Mouse (Mus musculus): ENCODE results near the gene Dnase1. TPM values are rescaled to one million over a fixed set of nuclear protein-coding genes. Genes with fewer than 3 reads are reported as not detected.

Gene Dnase1
- polyA plus RNA-seq, 1 experiment from 2014 or later, result 7.0 TPM

DNA sequence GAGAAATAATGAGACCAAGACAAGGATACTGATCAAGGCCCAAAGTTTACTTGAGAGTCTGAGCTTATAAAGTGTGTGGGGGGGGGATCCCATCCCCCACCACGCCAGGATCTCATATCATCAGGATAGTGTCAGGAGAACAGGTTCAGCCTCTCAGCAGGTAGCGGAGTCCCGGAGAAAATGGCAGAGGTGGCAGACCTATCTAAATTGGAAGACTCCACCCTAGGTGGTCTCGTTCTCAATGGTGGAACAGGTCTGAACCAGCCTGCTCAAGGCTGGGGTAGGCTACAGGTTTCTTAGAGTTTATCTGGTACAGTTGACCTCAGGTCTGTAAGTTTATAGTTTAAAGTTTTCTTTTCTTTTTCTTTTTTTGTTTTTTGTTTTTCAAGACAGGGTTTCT lies 14.0 kb upstream of the Dnase1 start:
- DNase-seq (no peak), ATAC-seq (ENCODE audit: low FRiP score, low TSS enrichment) (no peak)
- H3K4me2 ChIP-seq (ENCODE audit: low read length), result no peak overlapping the region
- no peaks in the 10 kb centered on the region for H3K36me3 ChIP-seq (ENCODE audit: control insufficient read depth, insufficient read depth, low read length)
- no peaks in the 10 kb centered on the region for H3K9me3 ChIP-seq (ENCODE audit: control insufficient read depth, low read length)
- no peaks in the 10 kb centered on the region for H3K4me1 ChIP-seq (ENCODE audit: control insufficient read depth, insufficient read depth, low read length)
- H3K9ac ChIP-seq (replicated peaks; ENCODE audit: low read length), result no peak overlapping the region
- H3K27me3 ChIP-seq (ENCODE audit: control insufficient read depth, insufficient read depth, low read length), result no peaks in the 10 kb centered on the region
- 79% methylated on average over 4 of the region's 4 CpGs for WGBS
- no peak overlapping the region for H3K4me3 ChIP-seq (replicated peaks; ENCODE audit: low read depth, low read length)
- H3K27ac ChIP-seq (replicated peaks; ENCODE audit: low read depth, low read length), result no peak overlapping the region

- ATAC-seq (ENCODE audit: low FRiP score, low TSS enrichment) (no peak), DNase-seq (no peak)
- 59% methylated on average over 1 of the region's 1 CpGs for WGBS
- no peaks in the 10 kb centered on the region for H3K4me1 ChIP-seq (ENCODE audit: control insufficient read depth, insufficient read depth, low read length)
- no peak overlapping the region for H3K4me3 ChIP-seq (replicated peaks; ENCODE audit: low read depth, low read length)
- H3K9me3 ChIP-seq (ENCODE audit: control insufficient read depth, low read length), result no peaks in the 10 kb centered on the region
- no peak overlapping the region for H3K9ac ChIP-seq (replicated peaks; ENCODE audit: low read length)
- no peaks in the 10 kb centered on the region for H3K36me3 ChIP-seq (ENCODE audit: control insufficient read depth, insufficient read depth, low read length)
- H3K27me3 ChIP-seq (ENCODE audit: control insufficient read depth, insufficient read depth, low read length), result no peaks in the 10 kb centered on the region
- no peak overlapping the region for H3K27ac ChIP-seq (replicated peaks; ENCODE audit: low read depth, low read length)
- H3K4me2 ChIP-seq (ENCODE audit: low read length), result no peak overlapping the region
These were observed 10.1 kb upstream of the Dnase1 start for GRCm38 (mm10) chr16:4026672-4027071.

DNA sequence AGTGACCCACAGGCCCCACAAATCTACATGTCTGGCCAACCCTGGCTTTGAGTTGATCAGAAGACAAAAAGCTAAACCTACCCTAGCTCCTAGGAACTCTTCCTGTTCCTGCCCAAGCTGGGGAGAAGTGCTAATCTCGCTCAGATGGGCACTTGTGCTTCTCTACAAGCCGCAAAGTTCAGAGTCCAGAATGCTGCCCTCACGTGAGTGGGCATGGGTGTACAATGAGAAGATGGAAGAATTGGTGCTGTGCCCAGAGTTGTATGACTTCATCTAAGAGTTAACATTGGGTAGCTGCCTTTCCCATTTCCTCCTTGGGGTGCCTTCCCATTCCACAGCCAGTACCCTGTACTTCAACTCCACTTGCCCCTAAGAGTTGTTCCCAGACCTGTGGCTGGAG lies 9.5 kb upstream of the Dnase1 start:
- DNase-seq (no peak), ATAC-seq (ENCODE audit: low FRiP score, low TSS enrichment) (no peak)
- no peaks in the 10 kb centered on the region for H3K36me3 ChIP-seq (ENCODE audit: control insufficient read depth, insufficient read depth, low read length)
- no peaks in the 10 kb centered on the region for H3K9me3 ChIP-seq (ENCODE audit: control insufficient read depth, low read length)
- no peaks in the 10 kb centered on the region for H3K4me1 ChIP-seq (ENCODE audit: control insufficient read depth, insufficient read depth, low read length)
- H3K9ac ChIP-seq (replicated peaks; ENCODE audit: low read length), result no peak overlapping the region
- no peaks in the 10 kb centered on the region for H3K27me3 ChIP-seq (ENCODE audit: control insufficient read depth, insufficient read depth, low read length)
- no peak overlapping the region for H3K27ac ChIP-seq (replicated peaks; ENCODE audit: low read depth, low read length)
- no peak overlapping the region for H3K4me2 ChIP-seq (ENCODE audit: low read length)
- no peak overlapping the region for H3K4me3 ChIP-seq (replicated peaks; ENCODE audit: low read depth, low read length)
- 84% methylated on average over 3 of the region's 3 CpGs for WGBS

- no peak for DNase-seq
- H3K4me3 ChIP-seq (replicated peaks; ENCODE audit: low read depth, low read length), result no peak overlapping the region
- H3K4me2 ChIP-seq (ENCODE audit: low read length), result no peak overlapping the region
- no peak overlapping the region for H3K9ac ChIP-seq (replicated peaks; ENCODE audit: low read length)
- no peaks in the 10 kb centered on the region for H3K36me3 ChIP-seq (ENCODE audit: control insufficient read depth, insufficient read depth, low read length)
- H3K27me3 ChIP-seq (ENCODE audit: control insufficient read depth, insufficient read depth, low read length), result no peaks in the 10 kb centered on the region
- whole genome bisulfite sequencing, result 70% methylated on average over 5 of the region's 5 CpGs
- no peak for ATAC-seq (ENCODE audit: low FRiP score, low TSS enrichment)
- H3K4me1 ChIP-seq (ENCODE audit: control insufficient read depth, insufficient read depth, low read length), result no peaks in the 10 kb centered on the region
- H3K9me3 ChIP-seq (ENCODE audit: control insufficient read depth, low read length), result no peaks in the 10 kb centered on the region
- H3K27ac ChIP-seq (replicated peaks; ENCODE audit: low read depth, low read length), result no peak overlapping the region
These were observed 7.3 kb upstream of the Dnase1 start for GRCm38 (mm10) chr16:4029371-4029841.

DNA sequence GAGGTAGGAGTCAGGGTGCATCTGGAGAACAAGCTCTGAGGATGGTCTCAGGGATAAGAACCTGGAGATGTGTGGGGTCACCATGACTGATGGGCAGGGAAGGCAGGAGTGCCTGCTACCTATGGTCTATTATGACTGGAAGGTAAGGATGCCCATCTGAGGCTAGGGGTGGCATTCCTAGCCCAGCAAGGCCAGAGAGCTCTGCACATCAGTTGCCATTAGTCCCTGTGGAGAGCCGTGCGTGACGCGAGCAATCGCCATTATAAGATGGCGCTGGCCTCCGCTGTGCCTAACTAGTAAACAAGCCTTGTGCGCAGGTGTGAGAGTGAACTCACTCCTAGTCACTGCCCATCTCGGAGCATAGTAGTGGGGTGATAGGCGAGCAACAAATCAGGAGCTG lies 6.2 kb upstream of the Dnase1 start:
- no peak overlapping the region for H3K4me2 ChIP-seq (ENCODE audit: low read length)
- no peaks in the 10 kb centered on the region for H3K9me3 ChIP-seq (ENCODE audit: control insufficient read depth, low read length)
- no peak overlapping the region for H3K4me3 ChIP-seq (replicated peaks; ENCODE audit: low read depth, low read length)
- no peaks in the 10 kb centered on the region for H3K4me1 ChIP-seq (ENCODE audit: control insufficient read depth, insufficient read depth, low read length)
- H3K9ac ChIP-seq (replicated peaks; ENCODE audit: low read length), result no peak overlapping the region
- H3K27ac ChIP-seq (replicated peaks; ENCODE audit: low read depth, low read length), result no peak overlapping the region
- no peaks in the 10 kb centered on the region for H3K27me3 ChIP-seq (ENCODE audit: control insufficient read depth, insufficient read depth, low read length)
- ATAC-seq (ENCODE audit: low FRiP score, low TSS enrichment) (no peak), DNase-seq (no peak)
- WGBS, result 96% methylated on average over 10 of the region's 10 CpGs
- no peaks in the 10 kb centered on the region for H3K36me3 ChIP-seq (ENCODE audit: control insufficient read depth, insufficient read depth, low read length)

GRCm38 (mm10) chr16:4031441-4032274 lies 5.1 kb upstream of the Dnase1 start:
- Histone ChIP-seq H3K9ac (replicated peaks; ENCODE audit: low read length) (no peak overlapping the region), H3K27me3 (ENCODE audit: control insufficient read depth, insufficient read depth, low read length) (no peaks in the 10 kb centered on the region), H3K4me1 (ENCODE audit: control insufficient read depth, insufficient read depth, low read length) (no peaks in the 10 kb centered on the region), H3K27ac (replicated peaks; ENCODE audit: low read depth, low read length) (no peak overlapping the region), H3K4me2 (ENCODE audit: low read length) (no peak overlapping the region), H3K4me3 (replicated peaks; ENCODE audit: low read depth, low read length) (no peak overlapping the region), H3K36me3 (ENCODE audit: control insufficient read depth, insufficient read depth, low read length) (peaks cover 4% of the 10 kb centered on the region), H3K9me3 (ENCODE audit: control insufficient read depth, low read length) (no peaks in the 10 kb centered on the region)
- ATAC-seq (ENCODE audit: low FRiP score, low TSS enrichment) (no peak), DNase-seq (no peak)
- WGBS, result 74% methylated on average over 4 of the region's 6 CpGs

DNA sequence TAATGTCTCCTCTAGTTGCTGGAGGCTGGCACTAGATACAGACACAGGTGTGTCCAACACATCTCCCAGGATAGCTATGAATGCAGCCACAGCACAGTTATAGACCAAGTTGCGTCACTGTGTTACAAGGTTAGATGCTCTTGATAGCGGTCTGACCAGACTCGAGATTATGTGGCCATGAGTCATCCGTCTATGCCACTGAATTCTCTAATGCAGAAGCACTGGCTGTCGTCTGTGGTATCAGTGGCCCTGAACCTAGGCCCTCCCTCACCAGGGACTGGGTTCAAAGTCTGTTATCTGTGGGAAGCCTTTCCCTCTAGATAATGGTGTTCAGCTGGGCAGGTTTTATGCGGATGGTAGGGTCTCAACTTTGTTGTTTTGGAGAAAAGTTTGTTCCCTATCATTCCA lies 4.4 kb upstream of the Dnase1 start:
- WGBS, result 94% methylated on average over 6 of the region's 6 CpGs
- H3K27me3 ChIP-seq (ENCODE audit: control insufficient read depth, insufficient read depth, low read length), result no peaks in the 10 kb centered on the region
- H3K4me3 ChIP-seq (replicated peaks; ENCODE audit: low read depth, low read length), result no peak overlapping the region
- DNase-seq, result no peak
- peaks cover 11% of the 10 kb centered on the region for H3K36me3 ChIP-seq (ENCODE audit: control insufficient read depth, insufficient read depth, low read length)
- no peaks in the 10 kb centered on the region for H3K9me3 ChIP-seq (ENCODE audit: control insufficient read depth, low read length)
- H3K9ac ChIP-seq (replicated peaks; ENCODE audit: low read length), result no peak overlapping the region
- no peak overlapping the region for H3K27ac ChIP-seq (replicated peaks; ENCODE audit: low read depth, low read length)
- ATAC-seq (ENCODE audit: low FRiP score, low TSS enrichment), result no peak
- H3K4me1 ChIP-seq (ENCODE audit: control insufficient read depth, insufficient read depth, low read length), result no peaks in the 10 kb centered on the region
- H3K4me2 ChIP-seq (ENCODE audit: low read length), result no peak overlapping the region

- H3K27me3 ChIP-seq (ENCODE audit: control insufficient read depth, insufficient read depth, low read length), result no peaks in the 10 kb centered on the region
- 20% methylated on average over 5 of the region's 5 CpGs for WGBS
- ATAC-seq (ENCODE audit: low FRiP score, low TSS enrichment) (no peak), DNase-seq (no peak)
- no peak overlapping the region for H3K4me2 ChIP-seq (ENCODE audit: low read length)
- H3K4me3 ChIP-seq (replicated peaks; ENCODE audit: low read depth, low read length), result no peak overlapping the region
- peaks cover 27% of the 10 kb centered on the region for H3K36me3 ChIP-seq (ENCODE audit: control insufficient read depth, insufficient read depth, low read length)
- no peak overlapping the region for H3K27ac ChIP-seq (replicated peaks; ENCODE audit: low read depth, low read length)
- H3K9me3 ChIP-seq (ENCODE audit: control insufficient read depth, low read length), result no peaks in the 10 kb centered on the region
- no peaks in the 10 kb centered on the region for H3K4me1 ChIP-seq (ENCODE audit: control insufficient read depth, insufficient read depth, low read length)
- H3K9ac ChIP-seq (replicated peaks; ENCODE audit: low read length), result no peak overlapping the region
These were observed 2.8 kb upstream of the Dnase1 start for GRCm38 (mm10) chr16:4033971-4034370.

- no peak overlapping the region for H3K4me3 ChIP-seq (replicated peaks; ENCODE audit: low read depth, low read length)
- DNase-seq (no peak), ATAC-seq (ENCODE audit: low FRiP score, low TSS enrichment) (no peak)
- H3K27ac ChIP-seq (replicated peaks; ENCODE audit: low read depth, low read length), result no peak overlapping the region
- peaks cover 32% of the 10 kb centered on the region for H3K36me3 ChIP-seq (ENCODE audit: control insufficient read depth, insufficient read depth, low read length)
- H3K4me1 ChIP-seq (ENCODE audit: control insufficient read depth, insufficient read depth, low read length), result no peaks in the 10 kb centered on the region
- no peak overlapping the region for H3K9ac ChIP-seq (replicated peaks; ENCODE audit: low read length)
- 68% methylated on average over 3 of the region's 3 CpGs for WGBS
- no peak overlapping the region for H3K4me2 ChIP-seq (ENCODE audit: low read length)
- no peaks in the 10 kb centered on the region for H3K27me3 ChIP-seq (ENCODE audit: control insufficient read depth, insufficient read depth, low read length)
- H3K9me3 ChIP-seq (ENCODE audit: control insufficient read depth, low read length), result no peaks in the 10 kb centered on the region
These were observed 2.3 kb upstream of the Dnase1 start for GRCm38 (mm10) chr16:4034476-4034875.

All from midbrain, embryonic 14.5 days (tissue).